Mouse (Mus musculus) layer of hippocampus, adult 9-10 months (tissue): ENCODE data around the gene Pip4k2a.

Source experiments
- DNase-seq: peaks from one replicate; pipeline ENCODE4 v3.0.0; 2022; ENCODE audit warnings: low spot score

The Pip4k2a gene

GRCm38 (mm10) chr2:18835266-18835908 lies 162.5 kb downstream of the Pip4k2a start:
- no peak for DNase-seq

- no peak for DNase-seq
Measured at GRCm38 (mm10) chr2:18833024-18833590, 164.8 kb downstream of the Pip4k2a start.

GRCm38 (mm10) chr2:18831031-18831774 lies 166.7 kb downstream of the Pip4k2a start:
- no peak for DNase-seq

GRCm38 (mm10) chr2:18822711-18823110 lies 175.2 kb downstream of the Pip4k2a start:
- no peak for DNase-seq

GRCm38 (mm10) chr2:18821451-18822379 lies 176.2 kb downstream of the Pip4k2a start:
- DNase-seq, result no peak

GRCm38 (mm10) chr2:18819520-18819919 lies 178.4 kb downstream of the Pip4k2a start:
- DNase-seq, result no peak

GRCm38 (mm10) chr2:18816036-18816435 lies 181.9 kb downstream of the Pip4k2a start:
- no peak for DNase-seq

GRCm38 (mm10) chr2:18815336-18815965 lies 182.5 kb downstream of the Pip4k2a start:
- DNase-seq, result no peak

GRCm38 (mm10) chr2:18814447-18814804 lies 183.5 kb downstream of the Pip4k2a start:
- no peak for DNase-seq

- DNase-seq, result no peak
Measured at GRCm38 (mm10) chr2:18813683-18814446, 184.1 kb downstream of the Pip4k2a start.

GRCm38 (mm10) chr2:18807961-18808360 lies 190.0 kb downstream of the Pip4k2a start:
- DNase-seq, result no peak

- DNase-seq, result no peak
Measured at GRCm38 (mm10) chr2:18801281-18801862, 196.6 kb downstream of the Pip4k2a start.

GRCm38 (mm10) chr2:18800646-18801251 lies 197.2 kb downstream of the Pip4k2a start:
- no peak for DNase-seq

- peak; percentile 56 for DNase-seq
Measured at GRCm38 (mm10) chr2:18799966-18800645, 197.8 kb downstream of the Pip4k2a start.

- no peak for DNase-seq
Measured at GRCm38 (mm10) chr2:18799265-18799965, 198.5 kb downstream of the Pip4k2a start.

GRCm38 (mm10) chr2:18797776-18798175 lies 200.2 kb downstream of the Pip4k2a start:
- DNase-seq, result no peak

- DNase-seq, result no peak
Measured at GRCm38 (mm10) chr2:18794261-18794660, 203.7 kb downstream of the Pip4k2a start.
